Comparison of ENCODE assay signal across 23 mouse cellular contexts in genomic region chr19:24450740-24451139, GRCm38 (mm10). TPM values are rescaled to one million over a fixed set of nuclear protein-coding genes. Genes with fewer than 3 reads are reported as not detected.
DNase-seq lines count a peak whose midpoint lies in the region; ATAC-seq and TF ChIP-seq lines count a peak whose summit lies in the region.
"Had no signal": no experiment of that assay in that cellular context is flagged by ENCODE, and none has a peak within 500 bp of the region (broad histone marks: within the 10 kb centered on the region; RNA-seq: fewer than 3 reads in every experiment).

No protein-coding gene starts in this region.

- WGBS in lung, adult 2 months, result 76% methylated on average over 8 of the region's 8 CpGs

- 0 out of 2 replicates have a peak, but pooled peaks have one; percentile 21 for ATAC-seq in megakaryocyte progenitor cell, adult 5-6 weeks (replicated peaks; ENCODE audit: poor library complexity)
- ATAC-seq: forebrain, embryonic 13.5 days; midbrain, embryonic 16.5 days had no signal

- no peak for TF ChIP-seq POLR2A in lung, adult 2 months (IDR thresholded peaks at IDR 0.05; ENCODE audit: borderline replicate concordance, extremely low read depth, low read depth, low read length)

- no peak overlapping the region for H3K4me3 ChIP-seq in lung, adult 2 months (replicated peaks; ENCODE audit: extremely low read depth, low read depth, low read length)
- H3K4me3 ChIP-seq: forebrain, embryonic 13.5 days; heart, embryonic 10.5 days; limb, embryonic 10.5 days; limb, embryonic 15.5 days; liver, embryonic 13.5 days had no signal

- no peaks in the 10 kb centered on the region for H3K4me1 ChIP-seq in lung, adult 2 months (ENCODE audit: control insufficient read depth, insufficient read depth, low read length)

- TF ChIP-seq CTCF in lung, adult 2 months (IDR thresholded peaks at IDR 0.05; ENCODE audit: insufficient read depth, low read length), result no peak

- DNase-seq in testis, postnatal 10 days (ENCODE audit: low spot score), result peak; percentile 36
- DNase-seq in testis, postnatal 14 days (ENCODE audit: low spot score), result no peak
- DNase-seq in MEL-GATA-1-ER (ENCODE audit: extremely low read depth, low read depth), result peak; percentile 51
- DNase-seq in lung, adult 2 months, result no peak
- DNase-seq in kidney, adult 11 months, result no peak
- DNase-seq in spleen, postnatal 10 days (ENCODE audit: low spot score in 2 of 2), result no peak
- DNase-seq: adrenal gland, postnatal 36 days; cerebellum, adult 18-20 months; cerebellum, postnatal 14 days; gastrocnemius, postnatal 10 days; heart, postnatal 36 days; kidney, adult 2 months; kidney, postnatal 36 days; layer of hippocampus, postnatal 36 days; liver, embryonic 13.5 days; lung, adult 18-20 months; lung, postnatal 10 days had no signal

RNA-seq across cellular contexts. Expression of gene Fam122a, which starts 26.4 kb away (rescaled TPM):
- 37.8 and 45.5 TPM in 2 replicates for total RNA-seq in megakaryocyte progenitor cell, adult 5-6 weeks (2015)
- total RNA-seq in megakaryocyte progenitor cell, adult 5-6 weeks (2017), result 9.7 and 13.9 TPM in 2 replicates
- polyA plus RNA-seq in lung, adult 2 months (2012; rRNA removed), result 28.4 and 33.3 TPM in 2 replicates

Comparison
In these comparisons a context has a peak if more than half of its experiments do, and no peak if none do; other contexts are left out.
1. DNase-seq: peak in testis, postnatal 10 days (single experiment) and MEL-GATA-1-ER (single experiment); none in testis, postnatal 14 days (single experiment), lung, adult 2 months (single experiment), kidney, adult 11 months (single experiment) and spleen, postnatal 10 days (0 of 2).